Mouse (Mus musculus): ENCODE measurements at regions not wholly inside any gene's neighbourhood (a gene's known extent, or its start where the extent isn't known, plus 50 kb on each side); places are given as distances from the start of the nearest gene placed in this dataset.

GRCm38 (mm10) chr12:118521770-118522169 lies 220.5 kb upstream of the Sp4 start:
- no peak overlapping the region for H3ac ChIP-seq (ENCODE audit: control insufficient read depth, insufficient read length, low read depth)
- H3K79me3 ChIP-seq (ENCODE audit: low read depth) = no peaks in the 10 kb centered on the region
- H3K36me3 ChIP-seq (ENCODE audit: control insufficient read depth, insufficient read depth) = no peaks in the 10 kb centered on the region
- no peaks in the 10 kb centered on the region for H3K27me3 ChIP-seq (ENCODE audit: control insufficient read depth, insufficient read depth, insufficient read length)
- TF ChIP-seq CEBPB (IDR thresholded peaks at IDR 0.05; ENCODE audit: low read depth) (no peak), MAX (IDR thresholded peaks at IDR 0.05) (no peak), FOSL1 (IDR thresholded peaks at IDR 0.05; ENCODE audit: insufficient read depth, low read length, poor library complexity, severe bottlenecking) (no peak), MYOD1 (IDR thresholded peaks at IDR 0.05; ENCODE audit: control insufficient read depth, insufficient read length, low read depth) (no peak), USF1 (IDR thresholded peaks at IDR 0.05; ENCODE audit: low read depth) (no peak), CTCF (IDR thresholded peaks at IDR 0.05; ENCODE audit: control insufficient read depth, insufficient read depth, insufficient read length) (no peak), MYOG (IDR thresholded peaks at IDR 0.05; ENCODE audit: control insufficient read depth, extremely low read depth, insufficient read length) (no peak)
- H3K79me2 ChIP-seq (ENCODE audit: control insufficient read depth, insufficient read depth) = no peaks in the 10 kb centered on the region
- H3K4me3 ChIP-seq (ENCODE audit: insufficient read depth, poor library complexity, severe bottlenecking) = no peak overlapping the region

GRCm38 (mm10) chr12:118521329-118521728 lies 220.1 kb upstream of the Sp4 start:
- TF ChIP-seq CTCF (IDR thresholded peaks at IDR 0.05; ENCODE audit: control insufficient read depth, insufficient read depth, insufficient read length) (no peak), MYOG (IDR thresholded peaks at IDR 0.05; ENCODE audit: control insufficient read depth, extremely low read depth, insufficient read length) (no peak), CEBPB (IDR thresholded peaks at IDR 0.05; ENCODE audit: low read depth) (no peak), USF1 (IDR thresholded peaks at IDR 0.05; ENCODE audit: low read depth) (no peak), MYOD1 (IDR thresholded peaks at IDR 0.05; ENCODE audit: control insufficient read depth, insufficient read length, low read depth) (no peak), MAX (IDR thresholded peaks at IDR 0.05) (no peak), FOSL1 (IDR thresholded peaks at IDR 0.05; ENCODE audit: insufficient read depth, low read length, poor library complexity, severe bottlenecking) (no peak)
- Histone ChIP-seq H3K4me3 (ENCODE audit: insufficient read depth, poor library complexity, severe bottlenecking) (no peak overlapping the region), H3K27me3 (ENCODE audit: control insufficient read depth, insufficient read depth, insufficient read length) (no peaks in the 10 kb centered on the region), H3ac (ENCODE audit: control insufficient read depth, insufficient read length, low read depth) (no peak overlapping the region), H3K79me2 (ENCODE audit: control insufficient read depth, insufficient read depth) (no peaks in the 10 kb centered on the region), H3K79me3 (ENCODE audit: low read depth) (no peaks in the 10 kb centered on the region), H3K36me3 (ENCODE audit: control insufficient read depth, insufficient read depth) (no peaks in the 10 kb centered on the region)

GRCm38 (mm10) chr12:118519801-118520327 lies 218.6 kb upstream of the Sp4 start:
- TF ChIP-seq CTCF (IDR thresholded peaks at IDR 0.05; ENCODE audit: control insufficient read depth, insufficient read depth, insufficient read length) = no peak
- no peak for TF ChIP-seq CEBPB (IDR thresholded peaks at IDR 0.05; ENCODE audit: low read depth)
- TF ChIP-seq MYOG (IDR thresholded peaks at IDR 0.05; ENCODE audit: control insufficient read depth, extremely low read depth, insufficient read length) = no peak
- no peak for TF ChIP-seq FOSL1 (IDR thresholded peaks at IDR 0.05; ENCODE audit: insufficient read depth, low read length, poor library complexity, severe bottlenecking)
- no peak for TF ChIP-seq MAX (IDR thresholded peaks at IDR 0.05)

GRCm38 (mm10) chr12:118510989-118511388 lies 209.7 kb upstream of the Sp4 start:
- no peak overlapping the region for H3K4me3 ChIP-seq (ENCODE audit: insufficient read depth, poor library complexity, severe bottlenecking)
- H3K79me3 ChIP-seq (ENCODE audit: low read depth) = no peaks in the 10 kb centered on the region
- H3K79me2 ChIP-seq (ENCODE audit: control insufficient read depth, insufficient read depth) = no peaks in the 10 kb centered on the region
- H3K36me3 ChIP-seq (ENCODE audit: control insufficient read depth, insufficient read depth) = no peaks in the 10 kb centered on the region
- TF ChIP-seq CEBPB (IDR thresholded peaks at IDR 0.05; ENCODE audit: low read depth) = no peak
- TF ChIP-seq MYOG (IDR thresholded peaks at IDR 0.05; ENCODE audit: control insufficient read depth, extremely low read depth, insufficient read length) = no peak
- no peak for TF ChIP-seq USF1 (IDR thresholded peaks at IDR 0.05; ENCODE audit: low read depth)
- no peak for TF ChIP-seq CTCF (IDR thresholded peaks at IDR 0.05; ENCODE audit: control insufficient read depth, insufficient read depth, insufficient read length)
- no peak for TF ChIP-seq MYOD1 (IDR thresholded peaks at IDR 0.05; ENCODE audit: control insufficient read depth, insufficient read length, low read depth)
- no peak for TF ChIP-seq MAX (IDR thresholded peaks at IDR 0.05)
- no peak for TF ChIP-seq FOSL1 (IDR thresholded peaks at IDR 0.05; ENCODE audit: insufficient read depth, low read length, poor library complexity, severe bottlenecking)
- no peak overlapping the region for H3ac ChIP-seq (ENCODE audit: control insufficient read depth, insufficient read length, low read depth)
- H3K27me3 ChIP-seq (ENCODE audit: control insufficient read depth, insufficient read depth, insufficient read length) = no peaks in the 10 kb centered on the region

More at GRCm38 (mm10) chr12:118519801-118520327, 218.6 kb upstream of the Sp4 start:
- Histone ChIP-seq H3K79me3 (ENCODE audit: low read depth) (no peaks in the 10 kb centered on the region), H3K27me3 (ENCODE audit: control insufficient read depth, insufficient read depth, insufficient read length) (no peaks in the 10 kb centered on the region), H3ac (ENCODE audit: control insufficient read depth, insufficient read length, low read depth) (no peak overlapping the region), H3K4me3 (ENCODE audit: insufficient read depth, poor library complexity, severe bottlenecking) (no peak overlapping the region), H3K79me2 (ENCODE audit: control insufficient read depth, insufficient read depth) (no peaks in the 10 kb centered on the region), H3K36me3 (ENCODE audit: control insufficient read depth, insufficient read depth) (no peaks in the 10 kb centered on the region)

- Histone ChIP-seq H3K79me2 (ENCODE audit: control insufficient read depth, insufficient read depth) (no peaks in the 10 kb centered on the region), H3ac (ENCODE audit: control insufficient read depth, insufficient read length, low read depth) (no peak overlapping the region), H3K27me3 (ENCODE audit: control insufficient read depth, insufficient read depth, insufficient read length) (no peaks in the 10 kb centered on the region), H3K79me3 (ENCODE audit: low read depth) (no peaks in the 10 kb centered on the region), H3K4me3 (ENCODE audit: insufficient read depth, poor library complexity, severe bottlenecking) (no peak overlapping the region), H3K36me3 (ENCODE audit: control insufficient read depth, insufficient read depth) (no peaks in the 10 kb centered on the region)
- TF ChIP-seq USF1 (IDR thresholded peaks at IDR 0.05; ENCODE audit: low read depth) (no peak), CEBPB (IDR thresholded peaks at IDR 0.05; ENCODE audit: low read depth) (no peak)
Measured at GRCm38 (mm10) chr12:118508972-118509917, 208.0 kb upstream of the Sp4 start.
